Mouse (Mus musculus): ENCODE results near the gene Mafg. TPM values are rescaled to one million over a fixed set of nuclear protein-coding genes. Genes with fewer than 3 reads are reported as not detected.

The Mafg gene
- polyA plus RNA-seq, 2 experiments: 26.1 to 56.9 TPM

- Histone ChIP-seq H3K9ac (ENCODE audit: low read depth, low read length, severe bottlenecking) (peak overlapping the region; percentile 88), H3K27me3 (ENCODE audit: control insufficient read depth, insufficient read depth, low read length) (no peaks in the 10 kb centered on the region), H3K27ac (replicated peaks; ENCODE audit: low read depth, low read length) (peak overlapping the region; percentile 76), H3K36me3 (ENCODE audit: control insufficient read depth, insufficient read depth, low read length) (peaks cover 11% of the 10 kb centered on the region), H3K4me2 (replicated peaks; ENCODE audit: low read depth, low read length, severe bottlenecking) (peak overlapping the region; percentile 70), H3K4me3 (replicated peaks; ENCODE audit: low read length) (peak overlapping the region; percentile 96), H3K4me1 (ENCODE audit: control insufficient read depth, insufficient read depth, low read length) (peaks cover 15% of the 10 kb centered on the region), H3K9me3 (ENCODE audit: control insufficient read depth, low read length) (no peaks in the 10 kb centered on the region)
- peak; percentile 83 for ATAC-seq (ENCODE audit: low FRiP score, low read depth)
- DNase-seq (ENCODE audit: low spot score): peak; percentile 58
- WGBS: under 1% methylated on average over 63 of the region's 116 CpGs
- TF ChIP-seq POLR2A (IDR thresholded peaks at IDR 0.05; ENCODE audit: borderline replicate concordance, extremely low read depth, insufficient read depth, insufficient read length): no peak
Observed at GRCm38 (mm10) chr11:120632559-120633519, 561 bp downstream of the Mafg start.

GRCm38 (mm10) chr11:120631726-120632448, 1.5 kb downstream of the Mafg start:
- H3K9me3 ChIP-seq (ENCODE audit: control insufficient read depth, low read length): no peaks in the 10 kb centered on the region
- WGBS: 56% methylated on average over 4 of the region's 4 CpGs
- ATAC-seq (ENCODE audit: low FRiP score, low read depth): no peak
- DNase-seq (ENCODE audit: low spot score): no peak
- peak overlapping the region; percentile 88 for H3K9ac ChIP-seq (ENCODE audit: low read depth, low read length, severe bottlenecking)
- H3K4me2 ChIP-seq (replicated peaks; ENCODE audit: low read depth, low read length, severe bottlenecking): peak overlapping the region; percentile 70
- H3K4me3 ChIP-seq (replicated peaks; ENCODE audit: low read length): peak overlapping the region; percentile 96
- no peaks in the 10 kb centered on the region for H3K27me3 ChIP-seq (ENCODE audit: control insufficient read depth, insufficient read depth, low read length)
- peaks cover 15% of the 10 kb centered on the region for H3K4me1 ChIP-seq (ENCODE audit: control insufficient read depth, insufficient read depth, low read length)
- no peak overlapping the region for H3K27ac ChIP-seq (replicated peaks; ENCODE audit: low read depth, low read length)
- no peak for TF ChIP-seq POLR2A (IDR thresholded peaks at IDR 0.05; ENCODE audit: borderline replicate concordance, extremely low read depth, insufficient read depth, insufficient read length)
- peaks cover 21% of the 10 kb centered on the region for H3K36me3 ChIP-seq (ENCODE audit: control insufficient read depth, insufficient read depth, low read length)

- Histone ChIP-seq H3K4me3 (replicated peaks; ENCODE audit: low read length) (no peak overlapping the region), H3K9ac (ENCODE audit: low read depth, low read length, severe bottlenecking) (peak overlapping the region; percentile 3; the same call in 1 of the 2 replicates), H3K9me3 (ENCODE audit: control insufficient read depth, low read length) (no peaks in the 10 kb centered on the region), H3K36me3 (ENCODE audit: control insufficient read depth, insufficient read depth, low read length) (peaks cover 25% of the 10 kb centered on the region), H3K27ac (replicated peaks; ENCODE audit: low read depth, low read length) (no peak overlapping the region), H3K4me2 (replicated peaks; ENCODE audit: low read depth, low read length, severe bottlenecking) (peak overlapping the region; percentile 70; the same call in 1 of the 2 replicates), H3K4me1 (ENCODE audit: control insufficient read depth, insufficient read depth, low read length) (peaks cover 15% of the 10 kb centered on the region), H3K27me3 (ENCODE audit: control insufficient read depth, insufficient read depth, low read length) (no peaks in the 10 kb centered on the region)
- WGBS: 34% methylated on average over 7 of the region's 7 CpGs
- DNase-seq (ENCODE audit: low spot score): no peak
- no peak for TF ChIP-seq POLR2A (IDR thresholded peaks at IDR 0.05; ENCODE audit: borderline replicate concordance, extremely low read depth, insufficient read depth, insufficient read length)
- no peak for ATAC-seq (ENCODE audit: low FRiP score, low read depth)
Observed at GRCm38 (mm10) chr11:120630881-120631725, 2.3 kb downstream of the Mafg start.

GRCm38 (mm10) chr11:120630401-120630871, 3.0 kb downstream of the Mafg start:
- H3K9ac ChIP-seq (ENCODE audit: low read depth, low read length, severe bottlenecking): peak overlapping the region; percentile 3; the same call in 1 of the 2 replicates
- H3K4me2 ChIP-seq (replicated peaks; ENCODE audit: low read depth, low read length, severe bottlenecking): no peak overlapping the region
- no peak for ATAC-seq (ENCODE audit: low FRiP score, low read depth)
- no peak for DNase-seq (ENCODE audit: low spot score)
- WGBS: 61% methylated on average over 5 of the region's 5 CpGs
- H3K27me3 ChIP-seq (ENCODE audit: control insufficient read depth, insufficient read depth, low read length): no peaks in the 10 kb centered on the region
- H3K36me3 ChIP-seq (ENCODE audit: control insufficient read depth, insufficient read depth, low read length): peaks cover 25% of the 10 kb centered on the region
- H3K4me1 ChIP-seq (ENCODE audit: control insufficient read depth, insufficient read depth, low read length): peaks cover 15% of the 10 kb centered on the region
- H3K4me3 ChIP-seq (replicated peaks; ENCODE audit: low read length): no peak overlapping the region
- H3K27ac ChIP-seq (replicated peaks; ENCODE audit: low read depth, low read length): no peak overlapping the region
- TF ChIP-seq POLR2A (IDR thresholded peaks at IDR 0.05; ENCODE audit: borderline replicate concordance, extremely low read depth, insufficient read depth, insufficient read length): no peak
- no peaks in the 10 kb centered on the region for H3K9me3 ChIP-seq (ENCODE audit: control insufficient read depth, low read length)
